In genomic region chr11:119875685-119876084, GRCm38 (mm10) we compare ENCODE assay signal across 28 mouse cellular contexts. TPM values are rescaled to one million over a fixed set of nuclear protein-coding genes. Genes with fewer than 3 reads are reported as not detected.
DNase-seq lines count a peak whose midpoint lies in the region; ATAC-seq and TF ChIP-seq lines count a peak whose summit lies in the region.
"Had no signal": no experiment of that assay in that cellular context is flagged by ENCODE, and none has a peak within 500 bp of the region (broad histone marks: within the 10 kb centered on the region; RNA-seq: fewer than 3 reads in every experiment).

No protein-coding gene starts in this region.

- no peak for ATAC-seq in liver, embryonic 15.5 days (ENCODE audit: insufficient read depth)
- ATAC-seq in liver, embryonic 11.5 days (replicated peaks; ENCODE audit: low FRiP score): no peak
- ATAC-seq in forebrain, embryonic 12.5 days (ENCODE audit: low FRiP score): no peak
- ATAC-seq: forebrain, embryonic 16.5 days; inflammation-experienced regulatory T-cells, adult 6 months had no signal

- peaks cover 70% of the 10 kb centered on the region for H3K36me3 ChIP-seq in liver, embryonic 15.5 days (replicated peaks)
- H3K36me3 ChIP-seq in liver, embryonic 11.5 days (ENCODE audit: control insufficient read depth, insufficient read depth, low read length): peaks cover 19% of the 10 kb centered on the region
- peaks cover 11% of the 10 kb centered on the region for H3K36me3 ChIP-seq in spleen, adult 2 months (ENCODE audit: control insufficient read depth, insufficient read depth, low read length)
- H3K36me3 ChIP-seq in forebrain, embryonic 12.5 days (replicated peaks): peaks cover 74% of the 10 kb centered on the region

- H3K4me2 ChIP-seq in liver, embryonic 15.5 days: no peak overlapping the region
- no peak overlapping the region for H3K4me2 ChIP-seq in liver, embryonic 11.5 days
- H3K4me2 ChIP-seq in forebrain, embryonic 12.5 days: no peak overlapping the region
- H3K4me2 ChIP-seq: embryonic facial prominence, embryonic 13.5 days; heart, embryonic 12.5 days; hindbrain, embryonic 14.5 days; lung, embryonic 15.5 days; midbrain, embryonic 12.5 days had no signal

- DNase-seq in liver, embryonic 11.5 days (ENCODE audit: low spot score): no peak
- no peak for DNase-seq in spleen, adult 2 months (ENCODE audit: low read depth in 1 of 2, low spot score in 2 of 2)
- no peak for DNase-seq in spleen, postnatal 4 days (ENCODE audit: low spot score in 2 of 2)
- DNase-seq in monocyte, adult 2 months (ENCODE audit: low read depth in 1 of 2, low spot score in 2 of 2): peak; percentile 31 to 51
- DNase-seq in thymus, postnatal 4 days: no peak
- DNase-seq: adrenal gland, postnatal 10 days; cerebellum, adult 11-12 months; cerebellum, adult 9-11 months; gastrocnemius, adult 2 months; gastrocnemius, postnatal 36 days; heart, adult 2 months; heart, postnatal 4 days; kidney, adult 11 months; kidney, postnatal 14 days; layer of hippocampus, adult 9-11 months; right cerebral cortex, postnatal 25 days had no signal

- H3K27me3 ChIP-seq in liver, embryonic 15.5 days: no peaks in the 10 kb centered on the region
- H3K27me3 ChIP-seq in liver, embryonic 11.5 days (replicated peaks; ENCODE audit: control insufficient read depth, insufficient read depth, low read length): no peaks in the 10 kb centered on the region
- no peaks in the 10 kb centered on the region for H3K27me3 ChIP-seq in spleen, adult 2 months (ENCODE audit: control insufficient read depth, insufficient read depth, low read length)
- no peaks in the 10 kb centered on the region for H3K27me3 ChIP-seq in forebrain, embryonic 12.5 days
- H3K27me3 ChIP-seq: embryonic facial prominence, embryonic 13.5 days; heart, embryonic 12.5 days; lung, embryonic 15.5 days; midbrain, embryonic 12.5 days had no signal

- no peak overlapping the region for H3K4me3 ChIP-seq in liver, embryonic 15.5 days (replicated peaks)
- no peak overlapping the region for H3K4me3 ChIP-seq in liver, embryonic 11.5 days (ENCODE audit: low read depth, low read length)
- H3K4me3 ChIP-seq in spleen, adult 2 months (ENCODE audit: extremely low read depth, insufficient read depth, insufficient read length): no peak overlapping the region
- no peak overlapping the region for H3K4me3 ChIP-seq in forebrain, embryonic 12.5 days (replicated peaks)
- H3K4me3 ChIP-seq: embryonic facial prominence, embryonic 13.5 days; forebrain, embryonic 10.5 days; gastrocnemius, adult 2 months; heart, adult 2 months; heart, embryonic 12.5 days; lung, embryonic 15.5 days; midbrain, embryonic 12.5 days had no signal

- H3K9me3 ChIP-seq in liver, embryonic 15.5 days (replicated peaks): no peaks in the 10 kb centered on the region
- no peaks in the 10 kb centered on the region for H3K9me3 ChIP-seq in liver, embryonic 11.5 days (ENCODE audit: control insufficient read depth, low read length)
- H3K9me3 ChIP-seq in forebrain, embryonic 12.5 days: no peaks in the 10 kb centered on the region
- H3K9me3 ChIP-seq: embryonic facial prominence, embryonic 13.5 days; forebrain, embryonic 10.5 days; G1E; heart, embryonic 12.5 days; lung, embryonic 15.5 days; midbrain, embryonic 12.5 days had no signal

- 0 out of 2 replicates have a peak overlapping the region, but pooled peaks have one; percentile 48 for H3K27ac ChIP-seq in liver, embryonic 15.5 days (replicated peaks)
- H3K27ac ChIP-seq in liver, embryonic 11.5 days (ENCODE audit: low read depth, low read length): no peak overlapping the region
- H3K27ac ChIP-seq in spleen, adult 2 months (ENCODE audit: insufficient read depth, low read length): peak overlapping the region; percentile 14
- H3K27ac ChIP-seq in forebrain, embryonic 12.5 days: no peak overlapping the region
- H3K27ac ChIP-seq: embryonic facial prominence, embryonic 13.5 days; forebrain, embryonic 10.5 days; gastrocnemius, adult 2 months; heart, adult 2 months; hindbrain, embryonic 14.5 days; lung, embryonic 15.5 days; midbrain, embryonic 12.5 days; stomach, postnatal 0 days had no signal

- H3K4me1 ChIP-seq in liver, embryonic 15.5 days (replicated peaks): no peaks in the 10 kb centered on the region
- H3K4me1 ChIP-seq in liver, embryonic 11.5 days (replicated peaks; ENCODE audit: control insufficient read depth, insufficient read depth, low read length): no peaks in the 10 kb centered on the region
- H3K4me1 ChIP-seq in spleen, adult 2 months (ENCODE audit: control insufficient read depth, insufficient read depth, insufficient read length): no peaks in the 10 kb centered on the region
- no peaks in the 10 kb centered on the region for H3K4me1 ChIP-seq in forebrain, embryonic 12.5 days
- H3K4me1 ChIP-seq: embryonic facial prominence, embryonic 13.5 days; forebrain, embryonic 10.5 days; heart, embryonic 12.5 days; lung, embryonic 15.5 days; midbrain, embryonic 12.5 days had no signal

- no peak for TF ChIP-seq POLR2A in spleen, adult 2 months (IDR thresholded peaks at IDR 0.05; ENCODE audit: low read depth, low read length)

- TF ChIP-seq CTCF in spleen, adult 2 months (IDR thresholded peaks at IDR 0.05; ENCODE audit: extremely low read depth, insufficient read depth, insufficient read length, insufficient replicate concordance): no peak

- 69% methylated on average over 9 of the region's 9 CpGs for WGBS in liver, embryonic 15.5 days (ENCODE audit: insufficient replicate concordance)
- 80% methylated on average over 9 of the region's 9 CpGs for WGBS in liver, embryonic 11.5 days
- 68% methylated on average over 9 of the region's 9 CpGs for WGBS in spleen, adult 2 months
- 84% methylated on average over 9 of the region's 9 CpGs for WGBS in forebrain, embryonic 12.5 days

- no peak overlapping the region for H3K9ac ChIP-seq in liver, embryonic 15.5 days
- H3K9ac ChIP-seq in liver, embryonic 11.5 days (ENCODE audit: low read depth, low read length): no peak overlapping the region
- no peak overlapping the region for H3K9ac ChIP-seq in forebrain, embryonic 12.5 days
- H3K9ac ChIP-seq: embryonic facial prominence, embryonic 13.5 days; heart, embryonic 12.5 days; hindbrain, embryonic 14.5 days; lung, embryonic 15.5 days; midbrain, embryonic 12.5 days had no signal

RNA-seq across cellular contexts. Expression of gene Chmp6, which starts 37.6 kb away (rescaled TPM):
- polyA plus RNA-seq in liver, embryonic 15.5 days (2015; fragmentation: Nextera tagmentation; extraction: Ambion mirVana): 25.4 and 29.5 TPM in 2 replicates
- polyA plus RNA-seq in liver, embryonic 11.5 days (2014; fragmentation: Nextera tagmentation; extraction: Ambion mirVana): 70.1 and 77.2 TPM in 2 replicates
- 31.2 and 36.6 TPM in 2 replicates for polyA plus RNA-seq in spleen, adult 2 months (2012; rRNA removed)
- 100 TPM in 2 replicates for polyA plus RNA-seq in forebrain, embryonic 12.5 days (2016; fragmentation: Nextera tagmentation; extraction: Ambion mirVana)

Comparison
In these comparisons a context has a peak if more than half of its experiments do, and no peak if none do; other contexts are left out.
1. H3K27ac ChIP-seq: peak in liver, embryonic 15.5 days (single experiment) and spleen, adult 2 months (single experiment); none in liver, embryonic 11.5 days (single experiment) and forebrain, embryonic 12.5 days (single experiment).
2. DNase-seq: peak in monocyte, adult 2 months (2 of 2); none in liver, embryonic 11.5 days (single experiment), spleen, adult 2 months (0 of 2), spleen, postnatal 4 days (0 of 2) and thymus, postnatal 4 days (single experiment).